12 mouse cellular contexts compared by ENCODE assay signal in the genomic region with DNA sequence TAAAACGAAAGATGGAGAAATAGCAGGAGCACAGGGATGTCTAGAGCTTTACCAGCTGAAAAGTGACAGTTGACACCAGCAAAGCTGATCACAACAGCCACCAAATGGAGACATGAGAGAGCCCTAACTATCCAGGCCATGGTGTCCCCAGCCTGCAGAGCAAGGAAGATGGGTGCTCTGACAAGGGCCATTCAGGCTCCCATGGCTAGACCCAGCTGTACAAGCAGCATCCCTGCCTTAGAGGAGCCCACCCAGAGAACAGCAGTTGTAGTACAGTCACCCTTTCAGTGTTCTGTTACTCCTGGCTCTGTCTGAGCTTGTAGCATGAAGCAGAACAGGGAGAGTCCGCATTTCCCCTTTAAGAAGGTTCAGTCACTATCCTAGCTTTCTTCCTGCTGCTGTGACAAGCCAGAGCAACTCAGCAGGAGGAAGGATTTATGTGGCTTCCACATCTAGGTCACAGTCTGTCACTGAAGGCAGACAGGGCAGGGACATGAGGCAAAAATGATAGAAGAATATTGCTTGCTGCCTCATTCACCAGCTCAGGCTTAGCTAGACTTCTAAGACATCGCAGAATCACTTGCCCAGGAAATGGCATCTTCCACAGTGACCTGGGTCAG. TPM values are rescaled to one million over a fixed set of nuclear protein-coding genes. Genes with fewer than 3 reads are reported as not detected.
DNase-seq lines count a peak whose midpoint lies in the region; ATAC-seq lines count a peak whose summit lies in the region.
"Had no signal": no experiment of that assay in that cellular context is flagged by ENCODE, and none has a peak within 500 bp of the region (broad histone marks: within the 10 kb centered on the region; RNA-seq: fewer than 3 reads in every experiment).

No protein-coding gene starts in this region.

- ATAC-seq in liver, embryonic 12.5 days = no peak
- no peak for ATAC-seq in liver, embryonic 11.5 days (replicated peaks; ENCODE audit: low FRiP score)
- ATAC-seq in megakaryocyte, adult 5-6 weeks (ENCODE audit: poor library complexity, severe bottlenecking) = peak; percentile 57
- no peak for ATAC-seq in erythroblast, adult 5-6 weeks (replicated peaks; ENCODE audit: low FRiP score, poor library complexity, severe bottlenecking)
- ATAC-seq: CD4-positive, CD25-positive, alpha-beta regulatory T cell, adult 4 months had no signal

- H3K4me2 ChIP-seq in liver, embryonic 12.5 days = no peak overlapping the region
- no peak overlapping the region for H3K4me2 ChIP-seq in liver, embryonic 11.5 days
- H3K4me2 ChIP-seq: limb, embryonic 15.5 days; neural tube, embryonic 13.5 days had no signal

- H3K36me3 ChIP-seq in liver, embryonic 12.5 days = no peaks in the 10 kb centered on the region
- H3K36me3 ChIP-seq in liver, embryonic 11.5 days (ENCODE audit: control insufficient read depth, insufficient read depth, low read length) = no peaks in the 10 kb centered on the region
- H3K36me3 ChIP-seq: forebrain, embryonic 10.5 days; limb, embryonic 15.5 days; neural tube, embryonic 13.5 days had no signal

- H3K27me3 ChIP-seq in liver, embryonic 12.5 days (replicated peaks) = peaks cover 3% of the 10 kb centered on the region; the same call in 1 of the 2 replicates
- no peaks in the 10 kb centered on the region for H3K27me3 ChIP-seq in liver, embryonic 11.5 days (replicated peaks; ENCODE audit: control insufficient read depth, insufficient read depth, low read length)
- H3K27me3 ChIP-seq: limb, embryonic 15.5 days; neural tube, embryonic 13.5 days had no signal

- H3K4me1 ChIP-seq in liver, embryonic 12.5 days = peaks cover 45% of the 10 kb centered on the region
- H3K4me1 ChIP-seq in liver, embryonic 11.5 days (replicated peaks; ENCODE audit: control insufficient read depth, insufficient read depth, low read length) = 0 out of 2 replicates have a peak, but pooled peaks cover 7% of the 10 kb centered on the region
- peaks cover 16% of the 10 kb centered on the region for H3K4me1 ChIP-seq in brown adipose tissue, adult 24 weeks (ENCODE audit: control insufficient read depth, insufficient read depth, insufficient read length, low read length)
- H3K4me1 ChIP-seq: limb, embryonic 15.5 days had no signal

- peak overlapping the region; percentile 13; the same call in 1 of the 2 replicates for H3K27ac ChIP-seq in liver, embryonic 12.5 days
- no peak overlapping the region for H3K27ac ChIP-seq in liver, embryonic 11.5 days (ENCODE audit: low read depth, low read length)
- peak overlapping the region; percentile 61 for H3K27ac ChIP-seq in brown adipose tissue, adult 24 weeks (replicated peaks; ENCODE audit: low read depth, low read length)
- H3K27ac ChIP-seq: forebrain, embryonic 10.5 days; limb, embryonic 15.5 days; neural tube, embryonic 13.5 days had no signal

- no peak overlapping the region for H3K4me3 ChIP-seq in liver, embryonic 12.5 days
- H3K4me3 ChIP-seq in liver, embryonic 11.5 days (ENCODE audit: low read depth, low read length) = no peak overlapping the region
- no peak overlapping the region for H3K4me3 ChIP-seq in brown adipose tissue, adult 24 weeks (ENCODE audit: insufficient read depth, low read depth, low read length)
- H3K4me3 ChIP-seq: forebrain, embryonic 10.5 days; limb, embryonic 15.5 days; neural tube, embryonic 13.5 days had no signal

- WGBS in liver, embryonic 12.5 days (ENCODE audit: insufficient replicate concordance) = 70% methylated on average over 3 of the region's 3 CpGs
- whole genome bisulfite sequencing in liver, embryonic 11.5 days = 82% methylated on average over 3 of the region's 3 CpGs

- DNase-seq in liver, embryonic 11.5 days (ENCODE audit: low spot score) = no peak
- DNase-seq in cerebellum, adult 8-10 months = peak; percentile 63
- no peak for DNase-seq in embryo, embryonic 9.5 days (ENCODE audit: extremely low spot score)
- DNase-seq: thymus, adult 18-20 months had no signal

- no peak overlapping the region for H3K9ac ChIP-seq in liver, embryonic 12.5 days
- H3K9ac ChIP-seq in liver, embryonic 11.5 days (ENCODE audit: low read depth, low read length) = no peak overlapping the region
- H3K9ac ChIP-seq: limb, embryonic 15.5 days; neural tube, embryonic 13.5 days had no signal

- no peaks in the 10 kb centered on the region for H3K9me3 ChIP-seq in liver, embryonic 12.5 days (replicated peaks)
- no peaks in the 10 kb centered on the region for H3K9me3 ChIP-seq in liver, embryonic 11.5 days (ENCODE audit: control insufficient read depth, low read length)
- H3K9me3 ChIP-seq: forebrain, embryonic 10.5 days; limb, embryonic 15.5 days; neural tube, embryonic 13.5 days had no signal

RNA-seq across cellular contexts. Expression of gene Cpeb4, which starts 21.7 kb away (rescaled TPM):
- 21.5 and 24.7 TPM in 2 replicates for polyA plus RNA-seq in liver, embryonic 12.5 days (2016; fragmentation: Nextera tagmentation; extraction: Ambion mirVana)
- polyA plus RNA-seq in liver, embryonic 11.5 days (2014; fragmentation: Nextera tagmentation; extraction: Ambion mirVana) = 14.4 and 15.8 TPM in 2 replicates
- polyA plus RNA-seq in brown adipose tissue, adult 24 weeks (2012; ENCODE audit: insufficient read depth, insufficient read length, missing spikeins) = 12.2 and 16.5 TPM in 2 replicates
- 25.3 and 27.1 TPM in 2 replicates for total RNA-seq in megakaryocyte, adult 5-6 weeks (2015)
- 17.7 and 22.8 TPM in 2 replicates for total RNA-seq in megakaryocyte, adult 5-6 weeks (2017)
- 1,203 and 1,240 TPM in 2 replicates for total RNA-seq in erythroblast, adult 5-6 weeks (2015; ENCODE audit: low replicate concordance)
- total RNA-seq in erythroblast, adult 5-6 weeks (2017; ENCODE audit: low replicate concordance) = 858 and 892 TPM in 2 replicates
